Mouse (Mus musculus): ENCODE results near the gene Gm20696. TPM values are rescaled to one million over a fixed set of nuclear protein-coding genes. Genes with fewer than 3 reads are reported as not detected.
A peak's percentile ranks its signal among the peaks of the same experiment; 100 is the strongest.

Gm20696 gene
- polyA plus RNA-seq, 1 experiment from 2014 or later = 2.4 TPM

DNA sequence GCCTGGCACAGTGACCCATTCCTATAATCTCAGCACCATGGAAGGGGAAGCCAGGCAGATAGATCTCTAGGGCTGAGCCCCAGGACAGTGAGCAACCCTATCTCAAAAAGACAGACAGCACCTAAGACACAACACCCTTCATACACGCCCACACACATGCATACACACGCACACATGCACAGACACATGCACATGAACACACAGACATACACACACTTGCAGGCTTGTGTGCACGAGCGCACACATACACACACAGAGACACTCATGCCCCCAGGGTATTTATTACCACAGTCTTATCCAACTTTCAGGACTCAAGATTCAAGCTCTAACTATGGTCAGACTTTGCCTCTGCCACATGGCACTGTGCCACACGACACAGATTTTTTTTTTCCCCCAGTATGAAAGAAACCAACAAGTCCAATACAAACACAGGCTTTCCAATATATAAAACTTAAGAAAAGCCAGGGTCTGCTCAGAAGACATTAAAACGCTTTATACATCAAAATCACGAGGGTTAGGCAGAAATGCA, 182.3 kb downstream of the Gm20696 start:
- Histone ChIP-seq H3K36me3 (ENCODE audit: control insufficient read depth, insufficient read depth, low read length) (no peaks in the 10 kb centered on the region), H3K4me1 (ENCODE audit: control insufficient read depth, insufficient read depth, low read length) (peaks cover 27% of the 10 kb centered on the region), H3K9ac (ENCODE audit: low read depth, low read length) (no peak overlapping the region), H3K27ac (ENCODE audit: low read length) (peak overlapping the region; percentile 23), H3K4me2 (ENCODE audit: low read depth, low read length) (peak overlapping the region; percentile 52; the same call in 1 of the 2 replicates), H3K4me3 (ENCODE audit: low read length) (no peak overlapping the region), H3K27me3 (replicated peaks; ENCODE audit: control insufficient read depth, insufficient read depth, low read length) (no peaks in the 10 kb centered on the region), H3K9me3 (ENCODE audit: control insufficient read depth, low read length) (no peaks in the 10 kb centered on the region)
- ATAC-seq = no peak
- WGBS = 66% methylated on average over 7 of the region's 7 CpGs

DNA sequence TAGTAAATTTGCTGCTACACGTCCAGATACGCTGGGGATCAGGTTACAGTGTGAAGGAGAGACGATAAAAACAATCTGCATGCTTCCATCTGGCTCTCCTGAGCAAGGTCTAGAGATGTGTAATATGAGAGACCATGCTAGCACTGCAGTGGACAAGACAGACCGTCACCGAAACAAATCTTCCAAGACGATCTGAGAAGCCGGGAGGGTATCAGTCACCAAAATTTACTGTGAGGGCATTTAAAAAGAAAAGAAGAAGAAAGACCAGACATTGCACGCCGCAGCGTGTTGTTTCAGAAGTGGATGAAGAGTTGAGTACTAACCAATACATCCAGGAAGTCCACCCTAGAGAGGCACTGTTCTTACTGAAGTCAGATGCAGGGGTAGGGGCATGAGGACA, 183.0 kb downstream of the Gm20696 start:
- no peak overlapping the region for H3K27ac ChIP-seq (ENCODE audit: low read length)

DNA sequence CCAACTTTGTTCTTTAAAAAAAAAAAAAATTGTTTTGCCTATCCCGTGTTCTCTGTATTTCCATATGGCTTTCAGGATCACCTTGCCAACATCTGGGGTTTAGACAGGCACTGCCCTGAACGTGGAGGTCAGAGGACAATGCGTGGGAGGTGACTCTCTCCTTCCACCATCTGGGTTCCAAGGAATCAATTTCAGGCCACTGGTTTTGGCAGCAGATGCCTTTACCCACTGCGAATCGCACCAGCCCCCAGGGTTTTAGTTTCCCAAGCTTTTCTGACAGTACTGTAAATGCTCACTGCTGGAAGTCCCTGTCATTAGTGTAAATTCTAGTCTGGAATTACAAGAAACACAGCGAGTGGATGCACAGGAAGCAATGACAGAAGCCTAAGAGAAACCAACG, 185.0 kb downstream of the Gm20696 start:
- no peaks in the 10 kb centered on the region for H3K9me3 ChIP-seq (ENCODE audit: control insufficient read depth, low read length)
- H3K9ac ChIP-seq (ENCODE audit: low read depth, low read length) = no peak overlapping the region
- H3K4me1 ChIP-seq (ENCODE audit: control insufficient read depth, insufficient read depth, low read length) = peaks cover 22% of the 10 kb centered on the region
- 51% methylated on average over 7 of the region's 7 CpGs for WGBS
- H3K27ac ChIP-seq (ENCODE audit: low read length) = no peak overlapping the region
- no peak overlapping the region for H3K4me3 ChIP-seq (ENCODE audit: low read length)
- no peak for ATAC-seq
- no peaks in the 10 kb centered on the region for H3K36me3 ChIP-seq (ENCODE audit: control insufficient read depth, insufficient read depth, low read length)
- H3K27me3 ChIP-seq (replicated peaks; ENCODE audit: control insufficient read depth, insufficient read depth, low read length) = no peaks in the 10 kb centered on the region
- no peak overlapping the region for H3K4me2 ChIP-seq (ENCODE audit: low read depth, low read length)

More for the DNA sequence above, 183.0 kb downstream of the Gm20696 start:
- Histone ChIP-seq H3K4me1 (ENCODE audit: control insufficient read depth, insufficient read depth, low read length) (peaks cover 27% of the 10 kb centered on the region), H3K9ac (ENCODE audit: low read depth, low read length) (no peak overlapping the region), H3K9me3 (ENCODE audit: control insufficient read depth, low read length) (no peaks in the 10 kb centered on the region), H3K27me3 (replicated peaks; ENCODE audit: control insufficient read depth, insufficient read depth, low read length) (no peaks in the 10 kb centered on the region), H3K4me3 (ENCODE audit: low read length) (no peak overlapping the region), H3K36me3 (ENCODE audit: control insufficient read depth, insufficient read depth, low read length) (no peaks in the 10 kb centered on the region), H3K4me2 (ENCODE audit: low read depth, low read length) (no peak overlapping the region)
- 50% methylated on average over 10 of the region's 10 CpGs for WGBS
- no peak for ATAC-seq

DNA sequence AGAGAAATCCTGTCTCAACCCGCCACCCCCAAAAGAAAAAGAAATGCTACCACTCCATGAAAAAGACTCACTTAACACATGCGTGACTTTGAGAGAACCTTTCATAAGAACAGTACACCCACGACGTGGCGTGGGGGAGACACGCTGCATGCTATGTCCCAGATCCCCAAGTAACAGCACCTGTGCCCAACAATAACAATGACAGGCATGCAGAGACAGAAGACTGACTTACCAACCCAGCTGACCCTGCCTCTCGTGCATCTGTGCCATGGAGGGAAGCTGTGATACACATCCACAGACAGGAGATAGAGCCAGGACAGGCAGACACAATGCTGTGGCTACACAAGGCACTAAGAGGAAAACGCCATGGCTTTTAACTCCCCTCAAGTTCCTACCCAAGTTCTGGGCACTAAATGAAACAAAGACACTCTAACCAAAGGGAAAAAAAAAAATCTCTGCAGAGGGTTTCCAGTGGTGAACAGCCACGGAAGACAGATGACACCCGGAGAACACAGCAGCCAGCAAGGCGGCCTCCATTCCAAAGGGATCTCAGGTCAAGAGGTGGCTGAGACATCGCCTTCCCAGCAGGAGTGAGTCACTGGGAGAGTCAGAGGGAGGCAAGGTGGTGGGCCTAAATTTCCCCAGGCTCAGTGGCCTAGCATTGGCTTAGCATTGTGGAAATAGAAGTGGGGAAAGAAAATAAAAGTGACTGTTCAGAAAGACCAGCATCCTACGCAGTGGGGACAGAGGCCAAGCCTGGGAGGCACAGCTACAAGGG, 187.5 kb downstream of the Gm20696 start:
- Histone ChIP-seq H3K36me3 (ENCODE audit: control insufficient read depth, insufficient read depth, low read length) (no peaks in the 10 kb centered on the region), H3K4me3 (ENCODE audit: low read length) (no peak overlapping the region), H3K9ac (ENCODE audit: low read depth, low read length) (no peak overlapping the region), H3K4me1 (ENCODE audit: control insufficient read depth, insufficient read depth, low read length) (peaks cover 4% of the 10 kb centered on the region), H3K4me2 (ENCODE audit: low read depth, low read length) (no peak overlapping the region), H3K9me3 (ENCODE audit: control insufficient read depth, low read length) (no peaks in the 10 kb centered on the region), H3K27ac (ENCODE audit: low read length) (no peak overlapping the region), H3K27me3 (replicated peaks; ENCODE audit: control insufficient read depth, insufficient read depth, low read length) (no peaks in the 10 kb centered on the region)
- no peak for ATAC-seq
- 84% methylated on average over 13 of the region's 13 CpGs for WGBS

DNA sequence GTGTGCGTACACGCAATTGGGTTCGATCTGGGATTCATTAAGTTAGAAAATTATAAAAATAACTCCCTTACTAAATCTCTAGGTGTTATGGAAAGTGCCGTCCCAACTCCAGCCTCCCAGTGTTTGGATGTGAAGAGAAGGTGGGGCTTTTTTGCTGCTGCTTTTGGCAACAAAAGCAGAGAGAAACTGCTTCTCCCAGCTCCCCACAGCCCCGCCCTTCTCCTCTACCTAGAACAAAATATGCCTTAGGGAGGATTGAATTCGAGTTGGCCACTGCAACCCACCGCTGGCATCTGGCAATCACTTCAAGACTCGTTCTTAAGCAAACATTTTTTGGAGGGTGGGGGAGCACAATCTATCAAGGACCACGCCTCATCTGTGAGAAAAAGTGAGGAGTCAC, 191.6 kb downstream of the Gm20696 start:
- Histone ChIP-seq H3K9me3 (ENCODE audit: control insufficient read depth, low read length) (no peaks in the 10 kb centered on the region), H3K36me3 (ENCODE audit: control insufficient read depth, insufficient read depth, low read length) (no peaks in the 10 kb centered on the region), H3K4me2 (ENCODE audit: low read depth, low read length) (no peak overlapping the region), H3K4me3 (ENCODE audit: low read length) (no peak overlapping the region), H3K9ac (ENCODE audit: low read depth, low read length) (no peak overlapping the region), H3K27me3 (replicated peaks; ENCODE audit: control insufficient read depth, insufficient read depth, low read length) (no peaks in the 10 kb centered on the region), H3K4me1 (ENCODE audit: control insufficient read depth, insufficient read depth, low read length) (peaks cover 7% of the 10 kb centered on the region), H3K27ac (ENCODE audit: low read length) (no peak overlapping the region)
- ATAC-seq = no peak
- WGBS = 76% methylated on average over 9 of the region's 9 CpGs

DNA sequence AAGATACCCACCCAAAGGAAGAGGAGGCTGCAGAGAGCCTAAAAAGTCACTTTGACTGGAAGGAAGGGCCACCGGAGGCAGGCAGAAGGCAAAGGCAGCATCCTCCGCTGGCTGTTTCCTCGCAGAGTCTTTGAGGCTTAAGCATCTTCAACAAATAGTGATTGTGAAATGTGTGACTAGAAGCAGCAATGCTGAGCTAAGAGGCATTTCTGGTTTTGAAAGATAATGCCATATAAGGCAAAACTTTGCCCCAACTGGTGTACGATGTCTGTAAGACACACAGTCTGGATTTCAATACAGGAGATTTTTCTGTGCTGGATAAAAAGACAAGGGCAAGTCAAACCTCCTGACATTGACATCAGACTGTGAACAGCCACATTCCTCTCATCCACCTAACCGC, 195.7 kb downstream of the Gm20696 start:
- H3K27me3 ChIP-seq (replicated peaks; ENCODE audit: control insufficient read depth, insufficient read depth, low read length) = no peaks in the 10 kb centered on the region
- H3K9ac ChIP-seq (ENCODE audit: low read depth, low read length) = no peak overlapping the region
- 70% methylated on average over 5 of the region's 5 CpGs for WGBS
- ATAC-seq = no peak
- no peak overlapping the region for H3K27ac ChIP-seq (ENCODE audit: low read length)
- H3K4me3 ChIP-seq (ENCODE audit: low read length) = no peak overlapping the region
- H3K9me3 ChIP-seq (ENCODE audit: control insufficient read depth, low read length) = no peaks in the 10 kb centered on the region
- H3K36me3 ChIP-seq (ENCODE audit: control insufficient read depth, insufficient read depth, low read length) = no peaks in the 10 kb centered on the region
- no peak overlapping the region for H3K4me2 ChIP-seq (ENCODE audit: low read depth, low read length)
- H3K4me1 ChIP-seq (ENCODE audit: control insufficient read depth, insufficient read depth, low read length) = peaks cover 22% of the 10 kb centered on the region

DNA sequence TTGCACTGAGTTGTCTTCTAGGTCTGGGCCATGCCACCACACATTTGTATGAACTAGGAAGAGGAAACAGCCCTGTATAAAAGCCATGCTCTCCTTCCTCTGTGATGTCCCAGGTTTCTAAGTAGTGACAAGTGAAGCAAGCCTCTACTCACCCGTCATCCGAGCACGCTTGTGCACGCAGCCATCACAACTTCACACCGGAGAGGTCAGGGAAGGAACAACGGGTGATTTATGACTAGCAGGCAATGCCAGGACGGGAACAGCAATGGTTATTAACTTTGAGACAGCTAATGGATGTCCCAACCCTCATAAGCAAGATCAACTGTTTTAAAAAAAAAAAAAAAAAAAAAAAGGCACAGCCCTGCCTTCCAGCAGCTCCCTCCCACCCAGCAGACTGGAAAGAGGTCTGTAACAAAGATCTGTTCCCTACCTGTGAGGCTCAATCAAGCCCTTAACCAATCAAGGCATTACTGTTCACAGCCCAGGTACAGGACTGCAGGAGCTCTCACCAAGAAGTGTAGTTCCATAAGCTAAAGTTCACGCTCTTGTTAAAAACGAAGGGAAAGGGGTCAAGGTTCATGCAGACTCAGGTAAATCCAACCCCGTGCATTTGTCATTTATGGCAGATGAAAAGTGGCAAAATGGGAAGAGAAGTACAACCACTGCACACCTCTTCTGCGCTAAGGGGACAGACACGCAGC, 197.3 kb downstream of the Gm20696 start:
- Histone ChIP-seq H3K9me3 (ENCODE audit: control insufficient read depth, low read length) (no peaks in the 10 kb centered on the region), H3K4me3 (ENCODE audit: low read length) (peak overlapping the region; percentile 5; the same call in 1 of the 2 replicates), H3K27me3 (replicated peaks; ENCODE audit: control insufficient read depth, insufficient read depth, low read length) (no peaks in the 10 kb centered on the region), H3K27ac (ENCODE audit: low read length) (peak overlapping the region; percentile 52), H3K9ac (ENCODE audit: low read depth, low read length) (no peak overlapping the region), H3K36me3 (ENCODE audit: control insufficient read depth, insufficient read depth, low read length) (no peaks in the 10 kb centered on the region; the same call in 1 of the 2 replicates), H3K4me2 (ENCODE audit: low read depth, low read length) (peak overlapping the region; percentile 22), H3K4me1 (ENCODE audit: control insufficient read depth, insufficient read depth, low read length) (peaks cover 19% of the 10 kb centered on the region)
- ATAC-seq = peak; percentile 85
- WGBS = 53% methylated on average over 12 of the region's 12 CpGs

DNA sequence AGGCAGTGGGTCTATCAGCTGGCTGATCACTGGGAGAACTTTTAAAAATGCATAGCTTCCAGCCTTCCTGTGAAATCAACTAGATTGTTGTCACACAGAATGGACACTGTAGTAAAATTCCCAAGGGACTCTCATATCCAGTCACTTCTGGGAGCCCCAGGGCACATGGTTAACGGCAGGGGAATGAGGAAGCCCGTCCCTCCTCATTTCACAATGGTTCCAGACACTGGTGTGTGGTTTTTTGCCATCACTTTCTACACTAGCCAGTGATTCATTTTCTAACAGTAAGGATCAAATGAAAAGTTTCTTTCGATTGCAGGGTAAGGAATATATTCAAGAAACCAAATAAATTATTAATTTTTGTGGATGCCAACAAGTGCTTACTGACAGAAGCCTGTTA, 198.8 kb downstream of the Gm20696 start:
- Histone ChIP-seq H3K27me3 (replicated peaks; ENCODE audit: control insufficient read depth, insufficient read depth, low read length) (no peaks in the 10 kb centered on the region), H3K9me3 (ENCODE audit: control insufficient read depth, low read length) (no peaks in the 10 kb centered on the region), H3K4me1 (ENCODE audit: control insufficient read depth, insufficient read depth, low read length) (peaks cover 19% of the 10 kb centered on the region), H3K4me2 (ENCODE audit: low read depth, low read length) (no peak overlapping the region), H3K4me3 (ENCODE audit: low read length) (no peak overlapping the region), H3K27ac (ENCODE audit: low read length) (no peak overlapping the region), H3K9ac (ENCODE audit: low read depth, low read length) (no peak overlapping the region), H3K36me3 (ENCODE audit: control insufficient read depth, insufficient read depth, low read length) (no peaks in the 10 kb centered on the region; the same call in 1 of the 2 replicates)
- no peak for ATAC-seq
- 65% methylated on average over 3 of the region's 3 CpGs for WGBS

DNA sequence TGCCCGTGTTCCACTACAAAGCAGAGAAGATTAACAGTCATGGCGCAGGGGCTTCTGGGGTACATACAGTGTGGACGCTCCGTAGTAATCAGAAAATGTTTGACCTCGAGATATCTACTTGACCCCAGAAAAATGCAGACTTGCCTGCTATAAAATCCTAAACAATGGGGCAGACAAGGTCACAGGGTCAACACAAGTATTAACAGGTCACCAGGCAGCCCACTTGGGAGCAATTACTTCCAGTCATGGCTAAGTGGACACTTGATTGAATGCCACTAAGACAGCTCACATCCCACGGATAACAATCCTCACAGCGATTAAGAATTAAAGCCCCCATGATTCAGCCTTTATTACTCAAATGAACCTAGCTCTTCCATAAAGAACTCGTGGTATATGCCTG, 199.5 kb downstream of the Gm20696 start:
- Histone ChIP-seq H3K4me2 (ENCODE audit: low read depth, low read length) (no peak overlapping the region), H3K36me3 (ENCODE audit: control insufficient read depth, insufficient read depth, low read length) (no peaks in the 10 kb centered on the region; the same call in 1 of the 2 replicates), H3K27ac (ENCODE audit: low read length) (no peak overlapping the region), H3K27me3 (replicated peaks; ENCODE audit: control insufficient read depth, insufficient read depth, low read length) (no peaks in the 10 kb centered on the region), H3K4me1 (ENCODE audit: control insufficient read depth, insufficient read depth, low read length) (peaks cover 19% of the 10 kb centered on the region), H3K4me3 (ENCODE audit: low read length) (no peak overlapping the region), H3K9me3 (ENCODE audit: control insufficient read depth, low read length) (no peaks in the 10 kb centered on the region), H3K9ac (ENCODE audit: low read depth, low read length) (no peak overlapping the region)
- WGBS = 39% methylated on average over 8 of the region's 8 CpGs
- no peak for ATAC-seq

All from intestine, embryonic 16.5 days (tissue).